In the genomic region with DNA sequence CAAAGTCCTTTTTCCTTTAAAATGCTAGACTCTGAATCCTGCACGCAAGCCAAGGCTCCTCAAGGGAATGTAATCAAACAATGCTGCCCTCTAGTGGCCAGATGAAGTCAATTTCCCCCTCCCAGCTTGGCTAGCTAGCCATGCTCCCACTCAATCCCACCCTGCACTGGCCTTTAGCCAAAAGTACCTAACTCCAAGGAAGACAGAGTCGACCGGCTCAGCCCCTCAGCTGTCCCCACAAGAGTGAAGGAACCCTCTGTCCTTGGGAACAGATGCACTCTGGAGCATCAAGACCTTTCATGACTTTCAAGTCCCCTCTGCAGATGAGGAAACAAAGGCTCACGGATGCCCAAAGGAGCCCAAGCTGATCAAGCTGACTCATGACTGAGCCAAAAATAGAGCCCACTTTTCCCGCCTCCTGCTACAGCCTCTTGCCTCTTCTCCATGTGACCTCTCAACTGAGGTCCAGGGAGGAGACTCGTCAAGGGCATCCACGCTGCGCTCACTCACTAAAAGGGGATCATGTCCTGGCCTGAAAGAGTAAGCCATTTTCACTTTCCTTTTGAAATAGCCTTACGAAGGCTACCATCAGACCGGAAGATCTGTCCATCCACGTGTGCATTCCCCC, we compare ENCODE assay signal across 8 mouse cellular contexts. TPM values are rescaled to one million over a fixed set of nuclear protein-coding genes. Genes with fewer than 3 reads are reported as not detected.
A peak's percentile ranks its signal among the peaks of the same experiment; 100 is the strongest.
DNase-seq lines count a peak whose midpoint lies in the region; ATAC-seq lines count a peak whose summit lies in the region.

No protein-coding gene starts in this region.

- H3K4me2 ChIP-seq in intestine, embryonic 15.5 days (replicated peaks): no peak overlapping the region
- no peak overlapping the region for H3K4me2 ChIP-seq in liver, embryonic 11.5 days
- H3K4me2 ChIP-seq in neural tube, embryonic 12.5 days (replicated peaks): no peak overlapping the region

- ATAC-seq in intestine, embryonic 15.5 days: 0 out of 2 replicates have a peak, but pooled peaks have one; percentile 32
- ATAC-seq in liver, embryonic 11.5 days (replicated peaks; ENCODE audit: low FRiP score): 0 out of 2 replicates have a peak, but pooled peaks have one; percentile 20
- peak; percentile 54; the same call in 1 of the 2 replicates for ATAC-seq in neural tube, embryonic 12.5 days (ENCODE audit: low FRiP score, low read depth)

- H3K27me3 ChIP-seq in intestine, embryonic 15.5 days (replicated peaks): no peaks in the 10 kb centered on the region
- H3K27me3 ChIP-seq in liver, embryonic 11.5 days (replicated peaks; ENCODE audit: control insufficient read depth, insufficient read depth, low read length): no peaks in the 10 kb centered on the region
- no peaks in the 10 kb centered on the region for H3K27me3 ChIP-seq in neural tube, embryonic 12.5 days (replicated peaks)

- no peaks in the 10 kb centered on the region for H3K36me3 ChIP-seq in intestine, embryonic 15.5 days
- H3K36me3 ChIP-seq in liver, embryonic 11.5 days (ENCODE audit: control insufficient read depth, insufficient read depth, low read length): no peaks in the 10 kb centered on the region
- peaks cover 8% of the 10 kb centered on the region; the same call in 1 of the 2 replicates for H3K36me3 ChIP-seq in neural tube, embryonic 12.5 days

- H3K4me1 ChIP-seq in intestine, embryonic 15.5 days (replicated peaks): no peaks in the 10 kb centered on the region
- no peaks in the 10 kb centered on the region for H3K4me1 ChIP-seq in liver, embryonic 11.5 days (replicated peaks; ENCODE audit: control insufficient read depth, insufficient read depth, low read length)
- peaks cover under 1% of the 10 kb centered on the region; the same call in 1 of the 2 replicates for H3K4me1 ChIP-seq in neural tube, embryonic 12.5 days

- no peaks in the 10 kb centered on the region for H3K9me3 ChIP-seq in intestine, embryonic 15.5 days
- H3K9me3 ChIP-seq in liver, embryonic 11.5 days (ENCODE audit: control insufficient read depth, low read length): no peaks in the 10 kb centered on the region
- no peaks in the 10 kb centered on the region for H3K9me3 ChIP-seq in neural tube, embryonic 12.5 days

- WGBS in intestine, embryonic 15.5 days: 59% methylated on average over 11 of the region's 11 CpGs
- WGBS in liver, embryonic 11.5 days: 49% methylated on average over 11 of the region's 11 CpGs
- 61% methylated on average over 11 of the region's 11 CpGs for WGBS in neural tube, embryonic 12.5 days

- peak; percentile 94 for DNase-seq in A20 (ENCODE audit: low read depth, low spot score)
- DNase-seq in MEL-GATA-1-ER (ENCODE audit: extremely low read depth, low read depth): peak; percentile 27
- DNase-seq in cerebellum, adult 9-11 months: peak; percentile 83
- peak; percentile 53 for DNase-seq in gastrocnemius, postnatal 10 days
- peak; percentile 53 for DNase-seq in liver, embryonic 11.5 days (ENCODE audit: low spot score)
- DNase-seq in thymus, postnatal 25 days: peak; percentile 66

- H3K9ac ChIP-seq in intestine, embryonic 15.5 days: no peak overlapping the region
- H3K9ac ChIP-seq in liver, embryonic 11.5 days (ENCODE audit: low read depth, low read length): no peak overlapping the region
- H3K9ac ChIP-seq in neural tube, embryonic 12.5 days: no peak overlapping the region

- H3K27ac ChIP-seq in intestine, embryonic 15.5 days: no peak overlapping the region
- H3K27ac ChIP-seq in liver, embryonic 11.5 days (ENCODE audit: low read depth, low read length): no peak overlapping the region
- no peak overlapping the region for H3K27ac ChIP-seq in neural tube, embryonic 12.5 days

- H3K4me3 ChIP-seq in intestine, embryonic 15.5 days (replicated peaks): no peak overlapping the region
- H3K4me3 ChIP-seq in liver, embryonic 11.5 days (ENCODE audit: low read depth, low read length): no peak overlapping the region
- H3K4me3 ChIP-seq in neural tube, embryonic 12.5 days: no peak overlapping the region

RNA-seq across cellular contexts. Expression of gene Sergef, which starts 32.1 kb away (rescaled TPM):
- 1 to 10 TPM; 5.8 to 6.7 TPM for total RNA-seq in gastrocnemius, postnatal 10 days (2021)
- 14.3 and 16.9 TPM in 2 replicates for polyA plus RNA-seq in intestine, embryonic 15.5 days (2015; fragmentation: Nextera tagmentation; extraction: Ambion mirVana)
- polyA plus RNA-seq in liver, embryonic 11.5 days (2014; fragmentation: Nextera tagmentation; extraction: Ambion mirVana): 13.2 and 15.7 TPM in 2 replicates
- polyA plus RNA-seq in neural tube, embryonic 12.5 days (2016; fragmentation: Nextera tagmentation; extraction: Ambion mirVana): 21.1 and 24.4 TPM in 2 replicates

Comparison
In these comparisons a context has a peak if more than half of its experiments do, and no peak if none do; other contexts are left out.
1. DNase-seq: peak in every context shown above with its lines; median percentile 94 in A20; 83 in cerebellum, adult 9-11 months; 66 in thymus, postnatal 25 days; 53 in gastrocnemius, postnatal 10 days; 53 in liver, embryonic 11.5 days; 27 in MEL-GATA-1-ER.